8 mouse cellular contexts compared by ENCODE assay signal in genomic region chr2:168231471-168231829, GRCm38 (mm10). TPM values are rescaled to one million over a fixed set of nuclear protein-coding genes. Genes with fewer than 3 reads are reported as not detected.
DNase-seq lines count a peak whose midpoint lies in the region; ATAC-seq and TF ChIP-seq lines count a peak whose summit lies in the region.

No protein-coding gene starts in this region.

- H3K4me3 ChIP-seq in testis, adult 2 months (ENCODE audit: control insufficient read depth, low read depth, low read length) = peak overlapping the region; percentile 98
- peak overlapping the region; percentile 100 for H3K4me3 ChIP-seq in limb, embryonic 12.5 days (replicated peaks)
- H3K4me3 ChIP-seq in stomach, embryonic 15.5 days (replicated peaks) = peak overlapping the region; percentile 100

- no peak for TF ChIP-seq POLR2A in testis, adult 2 months (IDR thresholded peaks at IDR 0.05; ENCODE audit: control insufficient read depth, low read depth, low read length)

- ATAC-seq in limb, embryonic 12.5 days (ENCODE audit: insufficient number of reproducible peaks, insufficient read depth, low FRiP score, low TSS enrichment, low read depth) = no peak
- no peak for ATAC-seq in stomach, embryonic 15.5 days (ENCODE audit: insufficient read depth, low FRiP score, low read depth)

- peak overlapping the region; percentile 90 for H3K9ac ChIP-seq in limb, embryonic 12.5 days (replicated peaks)
- peak overlapping the region; percentile 96 for H3K9ac ChIP-seq in stomach, embryonic 15.5 days

- no peak for TF ChIP-seq CTCF in testis, adult 2 months (IDR thresholded peaks at IDR 0.05; ENCODE audit: control insufficient read depth, insufficient read depth, insufficient replicate concordance, low read depth, low read length)

- DNase-seq in cerebellum, adult 9-11 months = peak; percentile 32
- no peak for DNase-seq in cerebellum, postnatal 25 days
- DNase-seq in testis, postnatal 10 days (ENCODE audit: low spot score) = no peak
- no peak for DNase-seq in T-cell, adult 2 months (ENCODE audit: low spot score)
- DNase-seq in thymus, postnatal 25 days = no peak

- no peaks in the 10 kb centered on the region for H3K27me3 ChIP-seq in testis, adult 2 months (ENCODE audit: control insufficient read depth, insufficient read depth, low read length)
- H3K27me3 ChIP-seq in limb, embryonic 12.5 days = no peaks in the 10 kb centered on the region
- H3K27me3 ChIP-seq in stomach, embryonic 15.5 days (replicated peaks) = no peaks in the 10 kb centered on the region

- no peaks in the 10 kb centered on the region; the same call in 1 of the 2 replicates for H3K36me3 ChIP-seq in testis, adult 2 months (ENCODE audit: control insufficient read depth, insufficient read depth, low read length)
- H3K36me3 ChIP-seq in limb, embryonic 12.5 days = peaks cover 27% of the 10 kb centered on the region
- H3K36me3 ChIP-seq in stomach, embryonic 15.5 days = peaks cover 12% of the 10 kb centered on the region; the same call in 1 of the 2 replicates

- H3K9me3 ChIP-seq in limb, embryonic 12.5 days = no peaks in the 10 kb centered on the region
- H3K9me3 ChIP-seq in stomach, embryonic 15.5 days = no peaks in the 10 kb centered on the region

- 61% methylated on average over 33 of the region's 33 CpGs for WGBS in limb, embryonic 12.5 days
- WGBS in stomach, embryonic 15.5 days = 59% methylated on average over 33 of the region's 33 CpGs

- H3K4me2 ChIP-seq in limb, embryonic 12.5 days = peak overlapping the region; percentile 100
- peak overlapping the region; percentile 99 for H3K4me2 ChIP-seq in stomach, embryonic 15.5 days

- H3K4me1 ChIP-seq in testis, adult 2 months (ENCODE audit: control insufficient read depth, insufficient read depth, low read length) = peaks cover 8% of the 10 kb centered on the region
- peaks cover 26% of the 10 kb centered on the region for H3K4me1 ChIP-seq in limb, embryonic 12.5 days (replicated peaks)
- peaks cover 27% of the 10 kb centered on the region for H3K4me1 ChIP-seq in stomach, embryonic 15.5 days

- peak overlapping the region; percentile 97 for H3K27ac ChIP-seq in testis, adult 2 months (ENCODE audit: control insufficient read depth, insufficient read depth, low read depth, low read length)
- no peak overlapping the region for H3K27ac ChIP-seq in limb, embryonic 12.5 days
- no peak overlapping the region for H3K27ac ChIP-seq in stomach, embryonic 15.5 days

RNA-seq across cellular contexts. Expression of gene Mocs3, which starts 1.0 kb away (rescaled TPM):
- 33.8 and 41.3 TPM in 2 replicates for polyA plus RNA-seq in testis, adult 2 months (2012; rRNA removed)
- 9.2 and 10.8 TPM in 2 replicates for polyA plus RNA-seq in limb, embryonic 12.5 days (2016; fragmentation: Nextera tagmentation; extraction: Ambion mirVana)
- polyA plus RNA-seq in stomach, embryonic 15.5 days (2015; fragmentation: Nextera tagmentation; extraction: Ambion mirVana) = 7.1 and 8.1 TPM in 2 replicates

RNA-seq across cellular contexts. Expression of gene Dpm1, which starts 1.1 kb away (rescaled TPM):
- 30.2 and 35.8 TPM in 2 replicates for polyA plus RNA-seq in testis, adult 2 months (2012; rRNA removed)
- polyA plus RNA-seq in limb, embryonic 12.5 days (2016; fragmentation: Nextera tagmentation; extraction: Ambion mirVana) = 72.4 and 73.8 TPM in 2 replicates
- 98.6 and 101 TPM in 2 replicates for polyA plus RNA-seq in stomach, embryonic 15.5 days (2015; fragmentation: Nextera tagmentation; extraction: Ambion mirVana)

RNA-seq across cellular contexts. Expression of gene Gm20716, which starts 1.3 kb away (rescaled TPM):
- polyA plus RNA-seq in testis, adult 2 months (2012; rRNA removed) = 14.0 and 20.7 TPM in 2 replicates
- polyA plus RNA-seq in limb, embryonic 12.5 days (2016; fragmentation: Nextera tagmentation; extraction: Ambion mirVana) = 23.2 and 29.6 TPM in 2 replicates
- 18.2 and 18.8 TPM in 2 replicates for polyA plus RNA-seq in stomach, embryonic 15.5 days (2015; fragmentation: Nextera tagmentation; extraction: Ambion mirVana)

RNA-seq across cellular contexts. Expression of gene Adnp, which starts 24.5 kb away (rescaled TPM):
- 23.8 and 26.7 TPM in 2 replicates for polyA plus RNA-seq in testis, adult 2 months (2012; rRNA removed)
- 6.1 and 26.0 TPM in 2 replicates for polyA plus RNA-seq in limb, embryonic 12.5 days (2016; fragmentation: Nextera tagmentation; extraction: Ambion mirVana)
- 10.2 and 10.5 TPM in 2 replicates for polyA plus RNA-seq in stomach, embryonic 15.5 days (2015; fragmentation: Nextera tagmentation; extraction: Ambion mirVana)

RNA-seq across cellular contexts. Expression of gene Kcng1, which starts 50.1 kb away (rescaled TPM):
- polyA plus RNA-seq in testis, adult 2 months (2012; rRNA removed) = 6.9 and 7.3 TPM in 2 replicates
- polyA plus RNA-seq in limb, embryonic 12.5 days (2016; fragmentation: Nextera tagmentation; extraction: Ambion mirVana) = 0.85 and 1.6 TPM in 2 replicates
- 6.4 and 6.9 TPM in 2 replicates for polyA plus RNA-seq in stomach, embryonic 15.5 days (2015; fragmentation: Nextera tagmentation; extraction: Ambion mirVana)
